Mouse (Mus musculus) cortical plate, adult 2 months (tissue): ENCODE measurements around the gene Olfr683.

Source experiments
- CTCF ChIP-seq: fragments of 200-500 bp; IDR thresholded peaks from 2 replicates; pipeline ENCODE4 v1.5.1; 2011; ENCODE audit warnings: mild to moderate bottlenecking, control low read depth, low read length; ENCODE audit not compliant: insufficient read depth; ENCODE audit errors: extremely low read depth
- POLR2A ChIP-seq: fragments of 200-500 bp; IDR thresholded peaks from 2 replicates; pipeline ENCODE4 v1.6.1; 2011; ENCODE audit warnings: mild to moderate bottlenecking, low read length, control low read depth; ENCODE audit not compliant: insufficient read depth; ENCODE audit errors: extremely low read depth

GRCm38 (mm10) chr7:105163553-105163952 lies 16.7 kb upstream of the Olfr683 start, which contains the start of gene Olfr684:
- TF ChIP-seq CTCF (no peak), POLR2A (no peak)
